Mouse (Mus musculus): Measurements from ENCODE around the gene Olfr376. TPM values are rescaled to one million over a fixed set of nuclear protein-coding genes. Genes with fewer than 3 reads are reported as not detected.

The Olfr376 gene
- not detected in 2 replicates for polyA plus RNA-seq (2014; fragmentation: Nextera tagmentation; extraction: Ambion mirVana)

DNA sequence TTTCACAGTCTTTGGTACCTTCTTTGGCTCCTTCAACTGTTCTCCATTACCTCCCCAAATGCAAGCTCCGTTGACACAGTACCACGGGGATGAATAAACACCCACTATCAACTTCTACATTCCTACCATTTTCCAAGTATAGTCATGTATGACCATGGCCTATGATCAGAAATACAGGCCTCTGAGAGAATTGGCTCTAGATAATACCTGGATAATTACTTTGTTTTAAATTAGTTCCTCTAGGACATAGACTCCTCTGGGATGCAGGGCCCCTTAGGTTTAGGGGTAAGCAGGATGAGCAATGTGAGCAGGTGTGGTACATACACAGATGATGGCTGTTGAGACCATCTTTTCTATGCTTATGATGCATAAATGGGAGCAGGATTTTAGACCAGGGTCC lies at the start of gene Olfr376:
Gene Olfr376 (plus strand): TSS at position 301 of the 400 bp plus-strand sequence.
- H3K27ac ChIP-seq (ENCODE audit: low read depth, low read length), result no peak within 1 kb of the TSS
- no peaks in the 10 kb centered on the region for H3K36me3 ChIP-seq (ENCODE audit: control insufficient read depth, insufficient read depth, low read length)
- H3K4me3 ChIP-seq (ENCODE audit: low read depth, low read length), result no peak within 1 kb of the TSS
- 85% methylated on average over 2 of the region's 2 CpGs for WGBS
- no peak within 1 kb of the TSS for H3K4me2 ChIP-seq
- no peaks in the 10 kb centered on the region for H3K27me3 ChIP-seq (ENCODE audit: control insufficient read depth, insufficient read depth, low read length)
- H3K9ac ChIP-seq (ENCODE audit: low read length), result no peak within 1 kb of the TSS
- H3K4me1 ChIP-seq (ENCODE audit: control insufficient read depth, insufficient read depth, low read length), result no peaks in the 10 kb centered on the region
- no peaks in the 10 kb centered on the region for H3K9me3 ChIP-seq (ENCODE audit: control insufficient read depth, low read length)
- DNase-seq (ENCODE audit: low spot score, missing footprints), result no peak
- no peak for ATAC-seq (ENCODE audit: low FRiP score)

DNA sequence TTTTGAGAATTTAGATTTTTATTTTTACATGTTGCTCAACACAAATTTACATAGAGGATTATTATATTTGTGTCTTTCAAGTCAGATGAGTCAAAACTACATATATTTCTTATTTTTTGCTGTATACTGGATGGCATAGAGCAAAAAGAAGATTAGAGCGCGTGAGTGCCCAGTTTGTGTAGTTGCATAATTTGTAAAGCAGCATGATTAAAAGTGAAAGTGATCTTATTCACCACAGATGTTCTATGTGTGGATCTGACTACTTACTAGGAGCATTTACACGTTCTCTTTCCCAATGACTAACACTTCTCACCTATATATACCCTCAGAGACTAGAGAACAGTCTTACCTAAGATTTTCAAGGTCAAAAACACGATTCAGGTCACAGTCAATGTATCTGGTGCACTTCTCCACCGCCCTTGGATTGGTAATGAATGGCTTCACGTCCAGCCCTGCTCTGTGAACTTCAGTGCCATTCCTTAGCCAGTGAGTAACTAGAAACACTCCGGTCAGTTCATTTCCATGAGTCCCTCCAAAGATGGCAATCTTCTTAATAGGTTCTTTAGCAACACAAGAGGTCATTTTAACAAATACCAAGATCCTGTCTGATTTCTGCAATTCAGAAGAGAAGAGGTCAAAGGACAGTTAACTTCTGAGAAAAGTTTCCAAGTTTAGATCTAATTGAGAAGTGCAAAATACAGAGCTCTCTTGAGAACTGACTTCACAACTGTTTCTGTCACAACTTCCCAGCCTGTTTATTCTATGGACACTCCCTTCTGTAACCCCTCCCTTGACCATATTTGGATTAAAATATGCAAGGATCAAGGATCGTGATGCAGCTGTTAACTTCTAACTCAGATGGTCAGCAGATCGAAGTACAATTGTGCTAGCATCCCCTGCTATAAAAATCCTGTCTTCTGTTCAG lies 46.9 kb upstream of the Olfr376 start:
- Histone ChIP-seq H3K4me1 (ENCODE audit: control insufficient read depth, insufficient read depth, low read length) (no peaks in the 10 kb centered on the region), H3K4me2 (no peak overlapping the region), H3K27ac (ENCODE audit: low read depth, low read length) (no peak overlapping the region), H3K36me3 (ENCODE audit: control insufficient read depth, insufficient read depth, low read length) (no peaks in the 10 kb centered on the region), H3K27me3 (ENCODE audit: control insufficient read depth, insufficient read depth, low read length) (no peaks in the 10 kb centered on the region), H3K9me3 (ENCODE audit: control insufficient read depth, low read length) (no peaks in the 10 kb centered on the region), H3K9ac (ENCODE audit: low read length) (no peak overlapping the region), H3K4me3 (ENCODE audit: low read depth, low read length) (no peak overlapping the region)
- ATAC-seq (ENCODE audit: low FRiP score), result no peak
- WGBS, result 78% methylated on average over 9 of the region's 9 CpGs
- no peak for DNase-seq (ENCODE audit: low spot score, missing footprints)

DNA sequence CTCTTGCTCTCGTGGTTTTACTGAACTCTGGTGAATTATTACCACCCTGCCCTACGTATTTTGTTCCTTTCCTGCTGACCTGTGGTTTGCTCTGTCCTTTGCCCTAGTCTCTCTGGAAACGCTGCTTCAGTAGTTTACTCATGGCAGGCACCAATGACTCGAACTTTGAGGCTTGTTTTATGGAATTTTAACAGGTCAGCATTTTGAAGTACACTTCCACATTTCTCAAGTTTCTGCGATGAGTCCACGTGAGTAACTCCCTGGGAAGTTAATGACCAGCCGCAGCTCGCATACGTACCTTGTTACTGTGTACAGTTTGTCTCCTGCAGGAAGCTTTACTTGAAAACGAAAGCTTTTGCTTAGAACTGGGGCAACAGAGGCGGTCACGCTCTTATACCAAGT lies 44.6 kb upstream of the Olfr376 start:
- DNase-seq (ENCODE audit: low spot score, missing footprints) (no peak), ATAC-seq (ENCODE audit: low FRiP score) (no peak)
- Histone ChIP-seq H3K4me2 (no peak overlapping the region), H3K4me1 (ENCODE audit: control insufficient read depth, insufficient read depth, low read length) (no peaks in the 10 kb centered on the region), H3K27me3 (ENCODE audit: control insufficient read depth, insufficient read depth, low read length) (no peaks in the 10 kb centered on the region), H3K4me3 (ENCODE audit: low read depth, low read length) (no peak overlapping the region), H3K9me3 (ENCODE audit: control insufficient read depth, low read length) (no peaks in the 10 kb centered on the region), H3K36me3 (ENCODE audit: control insufficient read depth, insufficient read depth, low read length) (no peaks in the 10 kb centered on the region), H3K27ac (ENCODE audit: low read depth, low read length) (no peak overlapping the region), H3K9ac (ENCODE audit: low read length) (no peak overlapping the region)
- 67% methylated on average over 12 of the region's 12 CpGs for WGBS

DNA sequence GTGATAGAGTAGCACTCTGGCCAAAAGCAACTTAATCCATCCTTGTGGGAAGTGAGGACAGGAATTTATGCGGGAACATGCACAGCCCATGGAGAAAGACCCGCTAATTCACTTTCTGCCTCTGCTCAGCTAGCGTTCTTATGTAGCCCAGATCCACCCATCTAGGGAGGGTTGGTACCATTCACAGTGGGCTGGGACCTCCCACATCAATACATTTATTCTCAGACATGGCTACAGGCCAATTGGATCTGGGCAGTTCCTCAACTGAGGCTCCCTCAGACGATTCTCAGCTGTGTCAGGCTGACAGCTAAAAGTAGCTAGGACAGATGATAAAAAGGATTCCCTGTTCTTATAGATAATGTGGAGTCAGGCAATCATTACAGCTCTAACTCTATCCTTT lies 43.7 kb upstream of the Olfr376 start:
- no peak for ATAC-seq (ENCODE audit: low FRiP score)
- Histone ChIP-seq H3K27me3 (ENCODE audit: control insufficient read depth, insufficient read depth, low read length) (no peaks in the 10 kb centered on the region), H3K36me3 (ENCODE audit: control insufficient read depth, insufficient read depth, low read length) (no peaks in the 10 kb centered on the region), H3K9me3 (ENCODE audit: control insufficient read depth, low read length) (no peaks in the 10 kb centered on the region), H3K4me3 (ENCODE audit: low read depth, low read length) (no peak overlapping the region), H3K9ac (ENCODE audit: low read length) (no peak overlapping the region), H3K27ac (ENCODE audit: low read depth, low read length) (no peak overlapping the region), H3K4me2 (no peak overlapping the region), H3K4me1 (ENCODE audit: control insufficient read depth, insufficient read depth, low read length) (no peaks in the 10 kb centered on the region)
- no peak for DNase-seq (ENCODE audit: low spot score, missing footprints)
- 85% methylated on average over 4 of the region's 4 CpGs for WGBS

DNA sequence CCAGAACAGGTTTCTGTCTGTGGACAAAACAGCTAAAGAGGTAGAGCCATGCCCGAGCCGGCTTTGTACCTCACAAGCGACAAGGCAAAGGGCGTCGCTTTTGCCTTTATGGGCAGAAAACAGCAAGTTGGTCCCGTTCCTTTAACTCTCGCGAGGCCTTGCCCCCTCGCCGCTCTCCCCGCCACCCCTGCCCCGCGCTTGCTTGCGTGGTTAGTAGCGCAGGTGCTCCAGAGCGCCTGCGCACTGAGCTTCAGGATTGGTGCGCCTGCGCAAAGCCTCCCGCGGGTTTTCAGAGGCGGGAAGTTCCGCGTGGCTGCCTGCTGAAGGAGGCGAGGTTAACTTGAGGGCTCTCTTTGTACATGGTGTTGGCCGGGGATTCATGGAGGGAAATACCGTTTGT lies 41.6 kb upstream of the Olfr376 start, which contains the start of the genes Aspa, Gm49340 and Spata22:
Gene Aspa (minus strand): TSS at position 155 of the 400 bp plus-strand sequence.
Gene Gm49340 (plus strand): TSS at position 300 of the 400 bp plus-strand sequence.
Gene Spata22 (plus strand): TSS at position 300 of the 400 bp plus-strand sequence.
- WGBS, result 79% methylated on average over 27 of the region's 27 CpGs
- no peak for ATAC-seq (ENCODE audit: low FRiP score)

DNA sequence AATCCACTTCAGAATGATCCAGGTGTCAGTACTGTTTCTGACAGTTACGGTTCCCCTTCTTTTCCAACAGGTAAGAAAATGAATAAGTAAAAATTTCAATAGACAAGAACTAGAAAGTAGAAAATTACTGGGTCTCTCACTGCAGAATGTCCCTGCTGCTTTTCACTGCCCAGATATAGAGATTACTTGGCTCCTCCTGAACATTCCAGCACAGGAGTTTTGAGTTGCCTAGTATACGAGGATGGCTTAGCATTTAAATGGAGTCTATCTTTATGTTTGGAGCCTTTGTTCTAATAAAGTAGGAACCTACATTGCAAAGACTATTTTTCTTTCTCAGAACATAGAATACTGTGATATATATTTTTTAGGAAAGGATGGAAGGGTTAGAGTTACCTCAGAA lies 37.7 kb upstream of the Olfr376 start:
- H3K9me3 ChIP-seq (ENCODE audit: control insufficient read depth, low read length), result no peaks in the 10 kb centered on the region
- no peaks in the 10 kb centered on the region for H3K36me3 ChIP-seq (ENCODE audit: control insufficient read depth, insufficient read depth, low read length)
- WGBS, result 60% methylated on average over 2 of the region's 2 CpGs
- no peaks in the 10 kb centered on the region for H3K4me1 ChIP-seq (ENCODE audit: control insufficient read depth, insufficient read depth, low read length)
- H3K27me3 ChIP-seq (ENCODE audit: control insufficient read depth, insufficient read depth, low read length), result no peaks in the 10 kb centered on the region
- H3K4me3 ChIP-seq (ENCODE audit: low read depth, low read length), result no peak overlapping the region
- H3K4me2 ChIP-seq, result no peak overlapping the region
- ATAC-seq (ENCODE audit: low FRiP score) (no peak), DNase-seq (ENCODE audit: low spot score, missing footprints) (no peak)
- H3K27ac ChIP-seq (ENCODE audit: low read depth, low read length), result no peak overlapping the region
- H3K9ac ChIP-seq (ENCODE audit: low read length), result no peak overlapping the region

More for the DNA sequence above, 41.6 kb upstream of the Olfr376 start, which contains the start of the genes Aspa, Gm49340 and Spata22:
- no peaks in the 10 kb centered on the region for H3K4me1 ChIP-seq (ENCODE audit: control insufficient read depth, insufficient read depth, low read length)
- no peaks in the 10 kb centered on the region for H3K9me3 ChIP-seq (ENCODE audit: control insufficient read depth, low read length)
- no peaks in the 10 kb centered on the region for H3K27me3 ChIP-seq (ENCODE audit: control insufficient read depth, insufficient read depth, low read length)
- H3K9ac ChIP-seq (ENCODE audit: low read length), result no peak within 1 kb of the TSS
- no peaks in the 10 kb centered on the region for H3K36me3 ChIP-seq (ENCODE audit: control insufficient read depth, insufficient read depth, low read length)
- no peak for DNase-seq (ENCODE audit: low spot score, missing footprints)
- H3K4me2 ChIP-seq, result no peak within 1 kb of the TSS
- no peak within 1 kb of the TSS for H3K4me3 ChIP-seq (ENCODE audit: low read depth, low read length)
- no peak within 1 kb of the TSS for H3K27ac ChIP-seq (ENCODE audit: low read depth, low read length)

DNA sequence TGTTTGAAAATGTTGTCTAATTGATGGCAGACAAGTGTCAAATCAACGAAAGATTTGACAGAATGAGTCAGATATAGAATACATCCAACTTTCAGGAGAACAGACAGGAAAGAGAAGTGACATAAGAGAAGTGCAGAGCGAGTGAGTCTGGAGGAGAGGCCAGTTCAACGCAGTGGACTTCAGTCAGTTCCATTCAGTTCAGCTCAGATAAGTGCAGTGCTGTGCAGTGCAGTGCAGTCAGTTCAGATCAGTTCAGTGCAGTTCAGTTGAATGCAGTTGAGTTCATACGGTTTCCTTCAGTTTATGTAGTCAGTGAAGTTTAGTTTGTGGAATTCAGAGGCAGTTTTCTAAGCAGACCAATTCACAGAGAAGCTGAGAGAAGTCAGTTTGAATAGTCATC lies 34.1 kb upstream of the Olfr376 start:
- Histone ChIP-seq H3K27me3 (ENCODE audit: control insufficient read depth, insufficient read depth, low read length) (no peaks in the 10 kb centered on the region), H3K4me1 (ENCODE audit: control insufficient read depth, insufficient read depth, low read length) (no peaks in the 10 kb centered on the region), H3K4me3 (ENCODE audit: low read depth, low read length) (no peak overlapping the region), H3K9ac (ENCODE audit: low read length) (no peak overlapping the region), H3K9me3 (ENCODE audit: control insufficient read depth, low read length) (no peaks in the 10 kb centered on the region), H3K36me3 (ENCODE audit: control insufficient read depth, insufficient read depth, low read length) (no peaks in the 10 kb centered on the region), H3K4me2 (no peak overlapping the region), H3K27ac (ENCODE audit: low read depth, low read length) (no peak overlapping the region)
- WGBS, result 80% methylated on average over 4 of the region's 4 CpGs
- DNase-seq (ENCODE audit: low spot score, missing footprints), result no peak
- ATAC-seq (ENCODE audit: low FRiP score), result no peak

DNA sequence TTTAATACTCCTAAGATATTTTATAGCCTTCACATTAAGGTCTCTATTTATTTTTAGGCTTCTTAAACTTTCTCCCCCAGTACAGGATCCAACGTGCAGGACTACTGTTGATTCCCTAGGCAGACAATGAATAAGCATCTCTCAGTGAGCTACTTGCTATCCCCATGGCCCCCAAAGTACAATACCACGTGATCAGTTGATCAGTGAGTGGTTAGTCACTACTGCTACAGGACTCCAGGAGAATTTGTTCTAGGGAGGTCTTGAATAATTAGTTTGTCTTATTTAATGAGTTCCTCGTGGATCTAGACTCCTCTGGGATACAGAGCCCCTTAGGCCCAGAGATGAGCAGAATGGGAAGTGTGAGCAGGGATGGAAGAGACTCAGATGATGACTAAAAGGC lies 20.6 kb upstream of the Olfr376 start, which contains the start of gene Olfr20:
Gene Olfr20 (plus strand): TSS at position 301 of the 400 bp plus-strand sequence.
- WGBS, result 46% methylated on average over 3 of the region's 3 CpGs
- ATAC-seq (ENCODE audit: low FRiP score) (no peak), DNase-seq (ENCODE audit: low spot score, missing footprints) (no peak)

DNA sequence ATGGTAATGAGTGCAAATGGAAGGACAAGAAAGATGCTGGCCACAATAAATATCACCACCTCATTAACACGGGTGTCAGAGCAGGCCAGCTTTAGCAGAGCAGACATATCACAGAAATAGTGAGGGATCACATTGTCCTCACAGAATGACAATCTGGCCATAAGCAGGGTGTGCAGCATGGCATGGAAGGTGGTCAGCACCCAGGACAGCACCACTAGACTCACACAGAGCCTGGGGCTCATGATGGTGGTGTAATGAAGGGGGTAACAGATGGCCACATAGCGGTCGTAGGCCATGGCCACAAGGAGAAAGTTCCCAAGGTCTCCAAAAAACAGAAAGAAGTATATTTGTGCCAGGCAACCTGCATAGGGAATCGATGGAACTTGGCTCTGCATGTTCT lies 24.3 kb downstream of the Olfr376 start:
- H3K4me3 ChIP-seq (ENCODE audit: low read depth, low read length), result no peak overlapping the region
- no peaks in the 10 kb centered on the region for H3K4me1 ChIP-seq (ENCODE audit: control insufficient read depth, insufficient read depth, low read length)
- H3K27ac ChIP-seq (ENCODE audit: low read depth, low read length), result no peak overlapping the region
- 57% methylated on average over 4 of the region's 4 CpGs for WGBS
- H3K9me3 ChIP-seq (ENCODE audit: control insufficient read depth, low read length), result no peaks in the 10 kb centered on the region; the same call in 1 of the 2 replicates
- H3K27me3 ChIP-seq (ENCODE audit: control insufficient read depth, insufficient read depth, low read length), result no peaks in the 10 kb centered on the region
- no peak for DNase-seq (ENCODE audit: low spot score, missing footprints)
- no peak overlapping the region for H3K9ac ChIP-seq (ENCODE audit: low read length)
- H3K36me3 ChIP-seq (ENCODE audit: control insufficient read depth, insufficient read depth, low read length), result no peaks in the 10 kb centered on the region
- ATAC-seq (ENCODE audit: low FRiP score), result no peak
- H3K4me2 ChIP-seq, result no peak overlapping the region

More for the DNA sequence above, 20.6 kb upstream of the Olfr376 start, which contains the start of gene Olfr20:
- H3K9me3 ChIP-seq (ENCODE audit: control insufficient read depth, low read length), result no peaks in the 10 kb centered on the region
- no peak within 1 kb of the TSS for H3K4me2 ChIP-seq
- no peak within 1 kb of the TSS for H3K9ac ChIP-seq (ENCODE audit: low read length)
- no peaks in the 10 kb centered on the region for H3K4me1 ChIP-seq (ENCODE audit: control insufficient read depth, insufficient read depth, low read length)
- no peak within 1 kb of the TSS for H3K4me3 ChIP-seq (ENCODE audit: low read depth, low read length)
- no peak within 1 kb of the TSS for H3K27ac ChIP-seq (ENCODE audit: low read depth, low read length)
- H3K36me3 ChIP-seq (ENCODE audit: control insufficient read depth, insufficient read depth, low read length), result no peaks in the 10 kb centered on the region
- no peaks in the 10 kb centered on the region for H3K27me3 ChIP-seq (ENCODE audit: control insufficient read depth, insufficient read depth, low read length)

Data from midbrain, embryonic 11.5 days (tissue).